Mouse (Mus musculus) yolk sac, embryonic 10.5 days (tissue): ENCODE measurements at regions not wholly inside any gene's neighbourhood (a gene's known extent, or its start where the extent isn't known, plus 50 kb on each side); places are given as distances from the start of the nearest gene placed in this dataset.
A peak's percentile ranks its signal among the peaks of the same experiment; 100 is the strongest.
"Not testable (repeated sequence)": the region's sequence is repeated elsewhere in the genome, so short reads cannot be mapped to it uniquely, and the experiment has no call there.

Experiments used
- DNase-seq: peaks from one replicate; pipeline ENCODE4 v3.0.0-alpha.2; 2017; ENCODE audit warnings: low spot score

- no peak for DNase-seq
These were observed 283.2 kb downstream of the 4933412E24Rik start for GRCm38 (mm10) chr15:59733031-59733810.

GRCm38 (mm10) chr15:59731129-59731528, 285.3 kb downstream of the 4933412E24Rik start:
- no peak for DNase-seq

GRCm38 (mm10) chr15:59728817-59729560, 287.4 kb downstream of the 4933412E24Rik start:
- peak; percentile 9 for DNase-seq

GRCm38 (mm10) chr15:59728131-59728601, 288.2 kb downstream of the 4933412E24Rik start:
- no peak for DNase-seq

- no peak for DNase-seq
These were observed 290.5 kb downstream of the 4933412E24Rik start for GRCm38 (mm10) chr15:59725881-59726280.

- no peak for DNase-seq
These were observed 293.6 kb downstream of the 4933412E24Rik start for GRCm38 (mm10) chr15:59722661-59723413.

GRCm38 (mm10) chr15:59721420-59721819, 295.0 kb downstream of the 4933412E24Rik start:
- no peak for DNase-seq

- DNase-seq = no peak
These were observed 295.4 kb downstream of the 4933412E24Rik start for GRCm38 (mm10) chr15:59721018-59721417.

GRCm38 (mm10) chr15:59720149-59720548, 296.3 kb downstream of the 4933412E24Rik start:
- no peak for DNase-seq

- DNase-seq = not testable (repeated sequence)
These were observed 296.9 kb downstream of the 4933412E24Rik start for GRCm38 (mm10) chr15:59719383-59720128.

GRCm38 (mm10) chr15:59716872-59717271, 299.5 kb downstream of the 4933412E24Rik start:
- no peak for DNase-seq

- DNase-seq = no peak
These were observed 300.5 kb downstream of the 4933412E24Rik start for GRCm38 (mm10) chr15:59715951-59716350.

- no peak for DNase-seq
These were observed 302.3 kb downstream of the 4933412E24Rik start for GRCm38 (mm10) chr15:59713965-59714739.

GRCm38 (mm10) chr15:59712077-59712752, 304.2 kb downstream of the 4933412E24Rik start:
- no peak for DNase-seq

GRCm38 (mm10) chr15:59709925-59710324, 306.5 kb downstream of the 4933412E24Rik start:
- no peak for DNase-seq

GRCm38 (mm10) chr15:59708402-59708801, 308.0 kb downstream of the 4933412E24Rik start:
- no peak for DNase-seq

- no peak for DNase-seq
These were observed 309.3 kb downstream of the 4933412E24Rik start for GRCm38 (mm10) chr15:59707081-59707480.
